Mouse (Mus musculus) bone marrow, adult 2 months (tissue): ENCODE measurements at regions not wholly inside any gene's neighbourhood (a gene's known extent, or its start where the extent isn't known, plus 50 kb on each side); places are given as distances from the start of the nearest gene placed in this dataset.

Experiments
- H3K27ac ChIP-seq: fragments of 200-500 bp; 2 replicates; pipeline ENCODE4 v1.5.1; 2012; ENCODE audit warnings: low read depth, mild to moderate bottlenecking, control low read depth, inconsistent platforms, low read length; ENCODE audit not compliant: control insufficient read depth, poor library complexity, insufficient read depth
- H3K4me1 ChIP-seq: fragments of 200-500 bp; 2 replicates; pipeline ENCODE4 v1.6.1; 2011; ENCODE audit warnings: low read length; ENCODE audit not compliant: control insufficient read depth, insufficient read depth
- H3K4me3 ChIP-seq: fragments of 200-500 bp; replicated peaks from 2 replicates; pipeline ENCODE3; 2011; ENCODE audit warnings: mild to moderate bottlenecking, low read depth, low read length, control low read depth; ENCODE audit not compliant: control insufficient read depth
- CTCF ChIP-seq: fragments of 200-500 bp; IDR thresholded peaks from 2 replicates; pipeline ENCODE4 v1.5.1; 2011; ENCODE audit warnings: low read length, control low read depth; ENCODE audit not compliant: control insufficient read depth, insufficient read depth
- POLR2A ChIP-seq: fragments of 200-500 bp; IDR thresholded peaks from 2 replicates; pipeline ENCODE4 v1.6.1; 2011; ENCODE audit warnings: low read depth, mild to moderate bottlenecking, control low read depth, low read length, borderline replicate concordance; ENCODE audit not compliant: control insufficient read depth
- WGBS: fragments of 180-500 bp; shearing (Covaris S2); methylation state at CpG from one replicate; pipeline ENCODE4 v1.1.7; 2018; 5-methylcytosine and 5-hydroxymethylcytosine counted together

- Histone ChIP-seq H3K27ac (no peak overlapping the region), H3K4me3 (no peak overlapping the region), H3K4me1 (no peaks in the 10 kb centered on the region)
- TF ChIP-seq POLR2A (no peak), CTCF (no peak)
- WGBS, result 73% methylated on average over 6 of the region's 6 CpGs
Measured at GRCm38 (mm10) chr14:45781850-45782249, 123.9 kb upstream of the Ddhd1 start.

- Histone ChIP-seq H3K4me3 (no peak overlapping the region), H3K27ac (no peak overlapping the region), H3K4me1 (no peaks in the 10 kb centered on the region)
- TF ChIP-seq CTCF, result no peak
- 64% methylated on average over 1 of the region's 1 CpGs for WGBS
Measured at GRCm38 (mm10) chr14:45794980-45795379, 137.0 kb upstream of the Ddhd1 start.

- 71% methylated on average over 10 of the region's 10 CpGs for WGBS
- H3K27ac ChIP-seq, result no peak overlapping the region
- TF ChIP-seq CTCF (no peak), POLR2A (no peak)
- no peaks in the 10 kb centered on the region for H3K4me1 ChIP-seq
- H3K4me3 ChIP-seq, result no peak overlapping the region
Measured at GRCm38 (mm10) chr14:45796665-45797319, 138.8 kb upstream of the Ddhd1 start.

GRCm38 (mm10) chr14:45797320-45797696 is 139.4 kb upstream of the Ddhd1 start:
- WGBS, result 85% methylated on average over 4 of the region's 4 CpGs

GRCm38 (mm10) chr14:45799286-45799685 is 141.3 kb upstream of the Ddhd1 start:
- TF ChIP-seq POLR2A, result no peak
- TF ChIP-seq CTCF, result no peak
- no peak overlapping the region for H3K27ac ChIP-seq
- no peak overlapping the region for H3K4me3 ChIP-seq
- WGBS, result 73% methylated on average over 2 of the region's 2 CpGs
- no peaks in the 10 kb centered on the region for H3K4me1 ChIP-seq

More at GRCm38 (mm10) chr14:45797320-45797696, 139.4 kb upstream of the Ddhd1 start:
- H3K4me1 ChIP-seq, result no peaks in the 10 kb centered on the region
- no peak overlapping the region for H3K27ac ChIP-seq
- TF ChIP-seq CTCF, result no peak
- TF ChIP-seq POLR2A, result no peak
- H3K4me3 ChIP-seq, result no peak overlapping the region

- H3K4me3 ChIP-seq, result no peak overlapping the region
- TF ChIP-seq CTCF (no peak), POLR2A (no peak)
- no peak overlapping the region for H3K27ac ChIP-seq
- WGBS, result 83% methylated on average over 3 of the region's 3 CpGs
- no peaks in the 10 kb centered on the region for H3K4me1 ChIP-seq
Measured at GRCm38 (mm10) chr14:45805950-45806349, 148.0 kb upstream of the Ddhd1 start.

- Histone ChIP-seq H3K4me3 (no peak overlapping the region), H3K4me1 (no peaks in the 10 kb centered on the region), H3K27ac (no peak overlapping the region)
- no peak for TF ChIP-seq CTCF
- no peak for TF ChIP-seq POLR2A
- 91% methylated on average over 7 of the region's 7 CpGs for WGBS
Measured at GRCm38 (mm10) chr14:45806726-45807280, 148.9 kb upstream of the Ddhd1 start.

GRCm38 (mm10) chr14:45807767-45808166 is 149.8 kb upstream of the Ddhd1 start:
- 87% methylated on average over 7 of the region's 7 CpGs for WGBS
- H3K27ac ChIP-seq, result no peak overlapping the region
- no peak overlapping the region for H3K4me3 ChIP-seq
- TF ChIP-seq CTCF, result no peak
- TF ChIP-seq POLR2A, result no peak
- H3K4me1 ChIP-seq, result no peaks in the 10 kb centered on the region

GRCm38 (mm10) chr14:45809491-45809890 is 151.5 kb upstream of the Ddhd1 start:
- WGBS, result 84% methylated on average over 7 of the region's 7 CpGs
- Histone ChIP-seq H3K27ac (no peak overlapping the region), H3K4me3 (no peak overlapping the region), H3K4me1 (no peaks in the 10 kb centered on the region)
- TF ChIP-seq POLR2A (no peak), CTCF (no peak)

- H3K4me3 ChIP-seq, result no peak overlapping the region
- no peak overlapping the region for H3K27ac ChIP-seq
- no peaks in the 10 kb centered on the region for H3K4me1 ChIP-seq
- TF ChIP-seq CTCF (no peak), POLR2A (no peak)
- WGBS, result 68% methylated on average over 4 of the region's 4 CpGs
Measured at GRCm38 (mm10) chr14:45810101-45810500, 152.2 kb upstream of the Ddhd1 start.
